Mouse (Mus musculus): ENCODE measurements around the gene Fchsd2.

DNA sequence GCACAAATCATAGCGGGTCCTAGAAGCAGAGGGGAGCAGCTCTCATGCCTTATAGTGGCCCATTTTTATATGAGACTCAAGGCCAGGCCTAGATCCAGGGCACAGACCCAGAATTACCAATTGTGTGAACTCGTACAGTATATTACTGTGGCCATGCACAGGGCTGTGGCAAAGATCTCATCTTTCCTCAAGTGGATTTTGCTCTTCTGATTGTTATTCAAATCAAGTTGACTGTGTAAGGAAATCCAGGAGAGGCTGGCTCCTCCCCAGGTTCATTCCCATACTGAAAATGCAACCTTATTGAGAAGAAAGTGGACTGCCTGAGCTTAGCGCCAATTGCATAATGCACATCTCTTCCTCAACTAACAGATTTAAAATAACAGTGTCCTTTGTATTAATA lies 190.1 kb downstream of the Fchsd2 start:
- no peak for TF ChIP-seq GATA1 (IDR thresholded peaks at IDR 0.05; ENCODE audit: borderline replicate concordance, low read length)
- no peak for TF ChIP-seq FLI1 (IDR thresholded peaks at IDR 0.05; ENCODE audit: low read length)
